Comparison of ENCODE assay signal across 8 mouse cellular contexts in the genomic region with DNA sequence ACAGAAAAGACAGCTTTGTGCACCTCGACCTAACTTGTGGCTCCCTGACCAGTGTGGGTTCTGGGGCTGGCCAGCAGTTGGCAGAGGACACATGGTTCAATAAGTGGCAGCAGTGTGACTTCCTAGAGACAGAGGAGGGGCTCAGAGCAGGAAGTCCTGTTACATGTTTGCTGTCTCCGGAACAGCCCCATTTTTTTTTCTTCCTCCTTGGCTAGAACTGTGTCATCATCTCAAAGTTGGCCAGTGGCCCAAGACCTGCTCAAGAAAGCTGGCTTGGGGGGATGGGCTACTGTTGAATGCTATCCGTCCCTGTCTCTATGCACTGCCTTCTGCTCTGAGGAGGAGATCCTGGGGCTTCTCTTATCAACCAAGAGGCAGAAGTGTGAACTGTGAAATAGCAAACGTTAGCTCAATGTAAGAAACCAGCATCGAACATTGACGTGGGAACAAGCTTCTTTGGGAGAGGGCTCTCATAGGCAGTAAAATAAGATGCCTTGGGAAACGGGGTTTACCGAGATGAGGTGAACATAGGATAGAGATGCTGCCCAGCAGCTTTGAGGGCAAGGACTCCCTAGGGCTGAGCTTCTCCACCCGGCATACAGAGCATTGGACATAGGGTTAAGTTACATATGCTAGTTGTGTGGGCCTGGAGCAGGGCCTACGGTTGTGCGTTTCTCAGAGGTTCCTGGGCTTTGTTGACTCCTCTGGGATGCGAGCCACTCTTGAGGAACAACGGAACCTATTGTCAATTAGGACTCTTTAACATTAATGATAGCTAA. TPM values are rescaled to one million over a fixed set of nuclear protein-coding genes. Genes with fewer than 3 reads are reported as not detected.
DNase-seq lines count a peak whose midpoint lies in the region; ATAC-seq and TF ChIP-seq lines count a peak whose summit lies in the region.

No protein-coding gene starts in this region.

- no peak overlapping the region for H3K4me3 ChIP-seq in kidney, postnatal 0 days (replicated peaks; ENCODE audit: low read depth, low read length)
- no peak overlapping the region for H3K4me3 ChIP-seq in midbrain, embryonic 14.5 days (replicated peaks; ENCODE audit: low read depth, low read length)

- no peaks in the 10 kb centered on the region for H3K27me3 ChIP-seq in kidney, postnatal 0 days (ENCODE audit: insufficient read depth, low read length)
- H3K27me3 ChIP-seq in midbrain, embryonic 14.5 days (ENCODE audit: control insufficient read depth, insufficient read depth, low read length), result no peaks in the 10 kb centered on the region

- H3K9me3 ChIP-seq in kidney, postnatal 0 days (replicated peaks; ENCODE audit: low read length), result no peaks in the 10 kb centered on the region
- H3K9me3 ChIP-seq in midbrain, embryonic 14.5 days (ENCODE audit: control insufficient read depth, low read length), result no peaks in the 10 kb centered on the region

- H3K4me2 ChIP-seq in kidney, postnatal 0 days (ENCODE audit: low read length), result no peak overlapping the region
- H3K4me2 ChIP-seq in midbrain, embryonic 14.5 days (ENCODE audit: low read length), result no peak overlapping the region

- no peak; the same call in 1 of the 2 replicates for ATAC-seq in kidney, postnatal 0 days (replicated peaks; ENCODE audit: low FRiP score, low read depth)
- peak; percentile 94 for ATAC-seq in megakaryocyte-erythroid progenitor cell, adult 5-6 weeks (replicated peaks; ENCODE audit: low FRiP score, low TSS enrichment, poor library complexity, severe bottlenecking)
- ATAC-seq in midbrain, embryonic 14.5 days (ENCODE audit: low FRiP score, low TSS enrichment), result no peak

- WGBS in kidney, postnatal 0 days, result 61% methylated on average over 13 of the region's 13 CpGs
- 83% methylated on average over 13 of the region's 13 CpGs for WGBS in midbrain, embryonic 14.5 days

- no peaks in the 10 kb centered on the region for H3K36me3 ChIP-seq in kidney, postnatal 0 days (ENCODE audit: insufficient read depth, low read length)
- no peaks in the 10 kb centered on the region for H3K36me3 ChIP-seq in midbrain, embryonic 14.5 days (ENCODE audit: control insufficient read depth, insufficient read depth, low read length)

- H3K27ac ChIP-seq in kidney, postnatal 0 days, result no peak overlapping the region
- no peak overlapping the region for H3K27ac ChIP-seq in midbrain, embryonic 14.5 days (replicated peaks; ENCODE audit: low read depth, low read length)

- no peaks in the 10 kb centered on the region for H3K4me1 ChIP-seq in kidney, postnatal 0 days (replicated peaks; ENCODE audit: insufficient read depth, low read length)
- H3K4me1 ChIP-seq in midbrain, embryonic 14.5 days (ENCODE audit: control insufficient read depth, insufficient read depth, low read length), result peaks cover 6% of the 10 kb centered on the region; the same call in 1 of the 2 replicates

- peak; percentile 12 to 14 for DNase-seq in cerebellum, adult 18-20 months
- no peak for DNase-seq in cerebellum, adult 8-10 months
- peak; percentile 6 for DNase-seq in thymus, postnatal 25 days
- DNase-seq in thymus, postnatal 0 days (ENCODE audit: low spot score), result no peak
- DNase-seq in kidney, postnatal 0 days (ENCODE audit: low spot score), result peak; percentile 45
- DNase-seq in midbrain, embryonic 14.5 days, result no peak
- DNase-seq in thymus, postnatal 10 days (ENCODE audit: low spot score in 2 of 2), result no peak

- no peak overlapping the region for H3K9ac ChIP-seq in kidney, postnatal 0 days (ENCODE audit: low read depth, low read length)
- no peak overlapping the region for H3K9ac ChIP-seq in midbrain, embryonic 14.5 days (replicated peaks; ENCODE audit: low read length)

- no peak for TF ChIP-seq CTCF in kidney, postnatal 0 days (IDR thresholded peaks at IDR 0.05; ENCODE audit: low read depth)

RNA-seq across cellular contexts. Expression of gene Nr4a3, which starts 31.9 kb away (rescaled TPM):
- polyA plus RNA-seq in thymus, postnatal 0 days (2015; fragmentation: Nextera tagmentation; extraction: Ambion mirVana), result 1.7 and 2.4 TPM in 2 replicates
- 0.04 and 0.10 TPM in 2 replicates for polyA plus RNA-seq in kidney, postnatal 0 days (2015; fragmentation: Nextera tagmentation; extraction: Ambion mirVana)
- total RNA-seq in megakaryocyte-erythroid progenitor cell, adult 5-6 weeks (2014; fragmentation: Nextera tagmentation), result 0.59 and 0.64 TPM in 2 replicates
- total RNA-seq in megakaryocyte-erythroid progenitor cell, adult 5-6 weeks (2017), result 0.27 and 2.2 TPM in 2 replicates
- 1.1 and 1.4 TPM in 2 replicates for polyA plus RNA-seq in midbrain, embryonic 14.5 days (2014; fragmentation: Nextera tagmentation; extraction: Ambion mirVana)

RNA-seq across cellular contexts. Expression of gene Stx17, which starts 47.8 kb away (rescaled TPM):
- 17.3 and 20.7 TPM in 2 replicates for polyA plus RNA-seq in thymus, postnatal 0 days (2015; fragmentation: Nextera tagmentation; extraction: Ambion mirVana)
- polyA plus RNA-seq in kidney, postnatal 0 days (2015; fragmentation: Nextera tagmentation; extraction: Ambion mirVana), result 20.4 and 21.8 TPM in 2 replicates
- 16.3 and 22.8 TPM in 2 replicates for total RNA-seq in megakaryocyte-erythroid progenitor cell, adult 5-6 weeks (2014; fragmentation: Nextera tagmentation)
- 25.6 and 35.5 TPM in 2 replicates for total RNA-seq in megakaryocyte-erythroid progenitor cell, adult 5-6 weeks (2017)
- 25.6 and 27.4 TPM in 2 replicates for polyA plus RNA-seq in midbrain, embryonic 14.5 days (2014; fragmentation: Nextera tagmentation; extraction: Ambion mirVana)

Comparison
In these comparisons a context has a peak if more than half of its experiments do, and no peak if none do; other contexts are left out.
1. DNase-seq: peak in cerebellum, adult 18-20 months (2 of 2), thymus, postnatal 25 days (single experiment) and kidney, postnatal 0 days (single experiment); none in cerebellum, adult 8-10 months (single experiment), thymus, postnatal 0 days (single experiment), midbrain, embryonic 14.5 days (single experiment) and thymus, postnatal 10 days (0 of 2).